Mouse (Mus musculus) urinary bladder, adult 18-20 months (tissue): ENCODE data around the gene Olfr266.

Experiments used
- DNase-seq, 2 experiments: peaks; one replicate each; pipeline ENCODE4 v3.0.0; 2022; ENCODE audit warnings: low spot score in 2 of 2, mixed read lengths in 2 of 2

The Olfr266 gene

DNA sequence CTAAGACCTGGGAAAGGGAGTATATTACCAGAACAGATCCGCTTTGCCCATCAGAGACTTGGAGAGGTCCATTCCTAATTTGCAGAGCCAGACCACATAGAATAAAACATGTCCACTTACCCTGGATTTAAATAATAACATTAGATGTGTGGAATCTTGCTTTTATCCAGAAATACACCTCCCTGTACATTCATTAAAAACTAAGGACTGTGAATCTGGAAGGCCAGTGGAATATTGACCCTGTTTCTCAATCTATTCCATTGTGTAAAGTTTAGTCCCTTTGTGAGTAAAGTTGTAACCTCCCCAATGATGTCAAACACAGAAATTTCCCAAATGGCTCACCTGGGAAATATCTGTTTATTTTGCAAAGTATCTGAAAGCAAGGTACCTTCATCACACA, at the start of gene Olfr266:
Olfr266 (minus strand) TSS at position 101 of the 400 bp plus-strand sequence.
- no peak for DNase-seq

DNA sequence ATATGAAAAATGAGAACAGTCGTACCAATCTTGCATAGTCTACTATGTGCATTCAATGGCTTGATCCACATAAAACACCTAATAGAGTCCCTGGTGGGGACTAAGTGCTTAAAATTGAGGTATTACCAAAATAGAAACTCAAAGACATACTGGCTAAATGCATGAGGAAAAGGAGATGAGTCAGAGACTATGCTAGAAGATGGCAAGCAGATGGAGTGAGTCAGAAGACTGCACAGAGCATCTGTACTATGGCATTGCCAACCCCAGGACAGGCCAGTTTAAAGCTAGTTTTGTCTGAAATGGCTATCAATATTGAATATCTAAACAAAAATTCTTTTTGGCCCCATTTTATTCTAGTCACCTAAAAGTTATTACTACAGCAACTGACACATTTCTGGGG, 49.5 kb upstream of the Olfr266 start:
- no peak for DNase-seq

DNA sequence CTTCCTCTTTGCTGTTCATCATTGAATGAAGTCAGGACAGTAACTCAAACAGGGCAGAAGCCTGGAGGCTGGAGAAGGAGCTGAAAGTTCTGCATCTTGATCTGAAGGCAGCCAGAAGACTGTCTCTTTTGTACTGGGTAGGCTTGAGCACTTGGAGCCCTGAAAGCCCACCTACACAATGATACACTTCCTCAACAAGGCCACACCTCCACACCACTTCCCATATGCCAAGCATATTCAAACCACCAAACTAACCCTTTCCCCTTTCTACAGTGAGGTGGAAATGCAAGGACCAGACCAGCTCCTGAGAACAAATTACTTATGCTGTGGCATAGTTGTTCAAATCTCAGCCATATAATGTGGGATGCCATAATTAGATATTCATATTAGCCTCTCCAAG, 46.8 kb upstream of the Olfr266 start:
- DNase-seq = no peak

DNA sequence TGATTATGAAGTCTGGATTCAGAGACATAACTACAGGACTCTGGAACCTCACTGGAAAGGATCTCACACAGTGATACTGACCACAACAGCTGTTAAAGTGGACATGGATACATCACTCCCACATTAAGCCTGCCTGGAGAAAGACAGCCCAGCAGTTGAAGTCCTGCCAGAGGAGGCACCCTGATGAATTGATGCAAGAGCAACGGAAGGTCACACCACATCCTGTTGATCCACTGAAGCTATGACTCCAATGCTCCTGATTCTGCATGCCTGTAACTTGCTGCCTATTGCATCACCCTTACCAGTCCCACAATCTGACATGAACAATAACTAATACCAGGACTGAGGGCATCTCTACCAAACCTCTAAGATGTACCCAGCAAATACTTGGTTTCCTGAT, 6.0 kb upstream of the Olfr266 start:
- no peak for DNase-seq

DNA sequence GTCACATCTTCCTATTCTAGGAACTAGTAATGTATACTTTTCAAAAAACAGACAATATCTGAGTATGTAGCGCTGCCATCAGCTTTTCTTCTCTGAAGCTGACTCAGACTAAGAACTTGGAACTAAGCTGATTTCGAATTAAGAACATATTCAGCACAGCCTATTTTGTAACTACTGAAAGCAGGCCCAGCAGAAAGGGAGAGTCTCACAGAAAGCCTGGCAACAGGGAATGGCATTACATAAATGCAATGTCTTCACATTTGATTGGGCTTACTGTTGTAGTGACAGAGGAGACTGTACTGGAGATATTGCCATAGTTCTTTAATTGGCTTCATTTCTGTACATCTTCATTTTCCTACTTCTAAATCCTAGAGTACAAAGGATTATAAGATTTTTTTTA, 8.4 kb downstream of the Olfr266 start:
- DNase-seq = no peak

DNA sequence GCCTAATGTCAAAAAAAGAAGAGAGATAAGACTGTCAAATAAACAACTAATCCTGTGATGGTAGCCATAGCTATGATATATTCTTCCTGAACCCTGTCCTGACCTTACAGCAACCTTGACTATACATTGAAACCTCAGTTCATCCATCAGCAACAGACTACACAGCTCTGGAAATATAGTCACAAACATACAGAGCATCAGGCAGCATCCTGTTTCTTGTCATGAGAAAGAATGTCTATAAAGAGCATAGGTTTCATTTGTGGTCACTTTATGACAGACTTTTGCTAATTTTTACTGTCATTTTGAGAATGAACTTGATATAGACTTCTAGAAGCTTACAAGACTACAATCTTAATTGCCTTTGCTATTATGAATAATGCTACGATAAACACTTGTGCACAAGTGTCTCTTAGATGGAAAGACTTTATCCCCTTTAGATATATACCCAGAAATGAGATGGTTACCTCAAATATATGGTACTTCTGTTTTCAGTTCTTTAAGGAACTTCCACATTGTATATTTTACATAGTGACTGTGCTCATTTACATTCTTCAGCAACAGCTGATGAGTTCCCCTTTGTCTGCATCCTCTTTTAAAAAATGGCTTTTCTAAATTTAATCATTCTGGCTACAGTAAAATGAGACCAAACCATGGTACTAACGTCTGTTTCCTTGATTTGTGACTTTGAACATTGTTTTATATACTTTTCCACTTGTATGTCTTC, 17.0 kb downstream of the Olfr266 start:
- DNase-seq = no peak

DNA sequence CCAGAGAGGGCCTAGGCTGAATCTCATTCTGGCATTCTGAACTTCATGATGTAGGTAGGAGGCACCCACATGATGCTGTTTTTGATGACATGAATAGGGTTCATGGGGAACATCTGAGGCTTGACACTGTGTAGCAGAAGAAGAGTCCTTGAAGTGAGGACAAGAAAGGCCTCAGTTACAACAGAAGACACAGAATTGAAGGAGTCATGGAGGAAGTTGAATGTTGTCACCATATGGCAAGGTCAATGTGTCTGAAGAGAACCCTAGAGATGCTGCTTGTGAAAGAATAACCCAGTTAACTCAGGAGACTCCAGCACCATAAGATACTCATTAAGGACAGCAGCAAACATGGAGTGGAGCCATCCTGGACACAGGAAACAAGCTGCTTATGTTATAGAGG, 28.0 kb downstream of the Olfr266 start:
- no peak for DNase-seq

DNA sequence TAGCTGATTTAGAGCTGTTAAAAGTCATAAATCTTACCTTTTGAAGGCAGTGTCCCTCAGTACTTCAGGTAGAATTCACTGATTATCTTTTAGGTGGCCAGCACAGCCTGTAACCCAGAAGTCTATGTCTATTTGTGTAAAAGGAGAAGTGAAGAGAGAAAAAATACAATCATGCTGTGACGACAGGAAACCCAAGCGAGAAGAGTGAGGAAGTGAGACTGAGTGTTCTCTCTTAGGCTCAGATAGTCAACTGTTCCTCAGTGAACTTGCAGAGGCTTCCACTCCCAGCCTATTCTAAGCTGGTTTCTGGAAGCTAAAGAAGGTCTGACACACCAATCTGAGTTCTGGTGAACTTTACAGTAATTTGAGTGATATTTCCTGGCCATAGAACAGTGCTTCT, 36.2 kb downstream of the Olfr266 start, which contains the start of gene Cd53:
Cd53 (minus strand) TSS at position 220 of the 400 bp plus-strand sequence.
- no peak for DNase-seq

DNA sequence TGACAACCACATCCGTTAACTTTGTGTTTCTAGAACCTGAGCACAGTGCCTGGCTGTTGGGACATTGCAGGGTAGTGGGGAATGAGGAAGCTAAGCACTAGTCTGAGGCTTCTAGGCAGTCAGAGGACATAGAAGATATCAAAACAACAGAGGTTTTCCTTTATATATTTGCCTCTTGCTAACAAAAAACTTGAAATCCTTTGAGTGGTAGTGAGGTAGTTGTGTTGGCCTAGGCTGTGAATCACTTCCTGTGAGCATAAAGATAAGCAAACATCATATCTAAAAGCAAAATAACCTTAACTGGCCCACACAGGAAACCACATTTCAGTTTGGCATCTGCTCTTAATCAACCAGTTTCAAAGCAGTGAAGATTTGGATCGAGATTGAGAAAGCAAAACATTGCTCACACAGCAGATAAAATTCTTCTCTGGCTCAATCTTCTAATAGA, 37.6 kb downstream of the Olfr266 start:
- DNase-seq = peak in 1 of 2 experiments; percentile 35

DNA sequence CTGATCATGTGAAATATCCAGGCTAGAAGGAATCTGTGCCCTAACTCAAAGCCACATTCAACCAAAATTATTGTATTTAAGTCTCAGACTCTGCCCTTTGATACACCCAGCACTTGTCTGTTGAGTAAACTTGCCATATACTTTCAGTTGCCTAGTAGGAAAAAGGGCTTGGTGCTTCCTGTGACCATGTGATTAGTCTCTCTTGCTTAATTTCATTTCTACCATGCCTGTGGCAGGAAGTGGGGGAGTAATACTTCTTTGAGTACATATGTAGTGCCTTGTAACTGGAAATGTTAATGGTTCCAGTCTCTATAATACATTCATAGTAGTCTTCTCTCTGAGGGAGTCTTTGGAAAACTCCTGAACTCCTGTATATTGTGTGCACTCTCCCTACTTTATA, 38.1 kb downstream of the Olfr266 start:
- DNase-seq = no peak

DNA sequence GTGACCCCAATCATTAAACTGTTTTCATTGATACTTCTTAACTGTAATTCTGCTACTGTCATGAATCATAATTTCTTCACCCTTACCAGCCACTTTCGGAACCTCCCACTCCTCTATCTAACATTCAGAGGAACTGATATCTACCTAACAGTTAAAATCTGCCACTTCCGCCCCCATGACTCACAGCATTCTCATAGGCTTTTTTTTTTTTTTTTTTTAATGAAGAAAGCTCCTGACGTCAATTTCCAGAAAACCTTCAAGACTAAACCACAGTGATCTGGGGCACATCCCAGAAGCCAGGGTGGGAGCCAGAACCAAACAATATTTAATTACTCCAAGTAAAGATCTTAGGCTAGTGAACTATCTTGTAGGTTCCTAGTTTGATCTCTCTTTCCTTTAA, 41.0 kb downstream of the Olfr266 start:
- DNase-seq = no peak

DNA sequence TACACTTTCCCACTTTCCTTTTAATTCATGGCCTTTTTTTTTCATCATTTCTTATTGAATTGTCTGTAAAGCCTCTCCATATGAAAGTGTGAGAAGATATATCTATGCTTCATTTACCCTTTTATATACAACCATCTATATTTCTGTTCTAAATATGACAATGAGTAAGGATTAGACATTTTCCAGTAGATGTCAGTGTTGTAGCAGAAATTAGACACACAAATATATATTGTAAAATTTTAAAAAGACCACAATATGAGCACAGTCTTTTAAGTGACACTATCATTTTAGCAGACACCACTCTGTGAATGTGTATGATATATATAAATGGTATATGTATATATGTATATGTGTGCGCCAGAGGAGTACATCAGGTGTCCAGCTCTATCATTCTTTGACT, 54.3 kb downstream of the Olfr266 start:
- no peak for DNase-seq
